Mouse (Mus musculus): ENCODE results near the gene Gm20662. TPM values are rescaled to one million over a fixed set of nuclear protein-coding genes. Genes with fewer than 3 reads are reported as not detected.
A peak's percentile ranks its signal among the peaks of the same experiment; 100 is the strongest.
"Not testable (repeated sequence)": the region's sequence is repeated elsewhere in the genome, so short reads cannot be mapped to it uniquely, and the experiment has no call there.

Gene Gm20662
- polyA plus RNA-seq, 1 experiment from 2014 or later, result 0.90 TPM

- H3K4me3 ChIP-seq (ENCODE audit: low read depth, low read length); H3K4me2 ChIP-seq; H3K27ac ChIP-seq (ENCODE audit: low read depth, low read length); H3K27me3 ChIP-seq (ENCODE audit: control insufficient read depth, insufficient read depth, low read length); ATAC-seq (replicated peaks; ENCODE audit: insufficient number of reproducible peaks, low FRiP score, low TSS enrichment); H3K36me3 ChIP-seq (ENCODE audit: control insufficient read depth, insufficient read depth, low read length); H3K9me3 ChIP-seq (replicated peaks; ENCODE audit: control insufficient read depth, low read length); H3K4me1 ChIP-seq (ENCODE audit: control insufficient read depth, insufficient read depth, low read length); H3K9ac ChIP-seq (ENCODE audit: low read depth, low read length): not testable (repeated sequence)
- WGBS (ENCODE audit: insufficient replicate concordance), result 98% methylated on average over 2 of the region's 2 CpGs
Measured at GRCm38 (mm10) chr9:108013577-108013976, 17.4 kb downstream of the Gm20662 start.

GRCm38 (mm10) chr9:108017127-108017526 is 21.0 kb downstream of the Gm20662 start:
- peaks cover 10% of the 10 kb centered on the region; the same call in 1 of the 2 replicates for H3K36me3 ChIP-seq (ENCODE audit: control insufficient read depth, insufficient read depth, low read length)
- no peak overlapping the region for H3K4me3 ChIP-seq (ENCODE audit: low read depth, low read length)
- 84% methylated on average over 3 of the region's 3 CpGs for WGBS (ENCODE audit: insufficient replicate concordance)
- no peaks in the 10 kb centered on the region for H3K27me3 ChIP-seq (ENCODE audit: control insufficient read depth, insufficient read depth, low read length)
- H3K9ac ChIP-seq (ENCODE audit: low read depth, low read length), result no peak overlapping the region
- H3K4me2 ChIP-seq, result no peak overlapping the region
- H3K4me1 ChIP-seq (ENCODE audit: control insufficient read depth, insufficient read depth, low read length), result peaks cover 6% of the 10 kb centered on the region
- ATAC-seq (replicated peaks; ENCODE audit: insufficient number of reproducible peaks, low FRiP score, low TSS enrichment), result no peak
- H3K9me3 ChIP-seq (replicated peaks; ENCODE audit: control insufficient read depth, low read length), result no peaks in the 10 kb centered on the region
- H3K27ac ChIP-seq (ENCODE audit: low read depth, low read length), result no peak overlapping the region

- 94% methylated on average over 1 of the region's 1 CpGs for WGBS (ENCODE audit: insufficient replicate concordance)
- H3K27ac ChIP-seq (ENCODE audit: low read depth, low read length), result peak overlapping the region; percentile 46; the same call in 1 of the 2 replicates
- peaks cover 8% of the 10 kb centered on the region for H3K36me3 ChIP-seq (ENCODE audit: control insufficient read depth, insufficient read depth, low read length)
- H3K4me3 ChIP-seq (ENCODE audit: low read depth, low read length), result no peak overlapping the region
- H3K9me3 ChIP-seq (replicated peaks; ENCODE audit: control insufficient read depth, low read length), result no peaks in the 10 kb centered on the region
- no peak overlapping the region for H3K9ac ChIP-seq (ENCODE audit: low read depth, low read length)
- no peaks in the 10 kb centered on the region for H3K27me3 ChIP-seq (ENCODE audit: control insufficient read depth, insufficient read depth, low read length)
- no peak for ATAC-seq (replicated peaks; ENCODE audit: insufficient number of reproducible peaks, low FRiP score, low TSS enrichment)
- H3K4me1 ChIP-seq (ENCODE audit: control insufficient read depth, insufficient read depth, low read length), result peaks cover 6% of the 10 kb centered on the region
- peak overlapping the region; percentile 24 for H3K4me2 ChIP-seq
Measured at GRCm38 (mm10) chr9:108020741-108021140, 24.6 kb downstream of the Gm20662 start.

- Histone ChIP-seq H3K9ac (ENCODE audit: low read depth, low read length) (no peak overlapping the region), H3K4me2 (no peak overlapping the region), H3K27me3 (ENCODE audit: control insufficient read depth, insufficient read depth, low read length) (no peaks in the 10 kb centered on the region), H3K9me3 (replicated peaks; ENCODE audit: control insufficient read depth, low read length) (no peaks in the 10 kb centered on the region), H3K4me1 (ENCODE audit: control insufficient read depth, insufficient read depth, low read length) (peaks cover 6% of the 10 kb centered on the region), H3K27ac (ENCODE audit: low read depth, low read length) (no peak overlapping the region), H3K4me3 (ENCODE audit: low read depth, low read length) (no peak overlapping the region), H3K36me3 (ENCODE audit: control insufficient read depth, insufficient read depth, low read length) (peaks cover 25% of the 10 kb centered on the region)
- ATAC-seq (replicated peaks; ENCODE audit: insufficient number of reproducible peaks, low FRiP score, low TSS enrichment), result no peak
- WGBS (ENCODE audit: insufficient replicate concordance), result 84% methylated on average over 3 of the region's 3 CpGs
Measured at GRCm38 (mm10) chr9:108023216-108023615, 27.1 kb downstream of the Gm20662 start.

- peaks cover 27% of the 10 kb centered on the region for H3K36me3 ChIP-seq (ENCODE audit: control insufficient read depth, insufficient read depth, low read length)
- WGBS (ENCODE audit: insufficient replicate concordance), result 90% methylated on average over 3 of the region's 3 CpGs
- no peak for ATAC-seq (replicated peaks; ENCODE audit: insufficient number of reproducible peaks, low FRiP score, low TSS enrichment)
Measured at GRCm38 (mm10) chr9:108026584-108026983, 30.4 kb downstream of the Gm20662 start.

GRCm38 (mm10) chr9:108027867-108028266 is 31.7 kb downstream of the Gm20662 start:
- Histone ChIP-seq H3K4me1 (ENCODE audit: control insufficient read depth, insufficient read depth, low read length) (no peaks in the 10 kb centered on the region), H3K9ac (ENCODE audit: low read depth, low read length) (no peak overlapping the region), H3K4me3 (ENCODE audit: low read depth, low read length) (no peak overlapping the region), H3K9me3 (replicated peaks; ENCODE audit: control insufficient read depth, low read length) (no peaks in the 10 kb centered on the region), H3K4me2 (no peak overlapping the region), H3K27ac (ENCODE audit: low read depth, low read length) (no peak overlapping the region), H3K27me3 (ENCODE audit: control insufficient read depth, insufficient read depth, low read length) (no peaks in the 10 kb centered on the region), H3K36me3 (ENCODE audit: control insufficient read depth, insufficient read depth, low read length) (peaks cover 35% of the 10 kb centered on the region)
- ATAC-seq (replicated peaks; ENCODE audit: insufficient number of reproducible peaks, low FRiP score, low TSS enrichment), result no peak
- WGBS (ENCODE audit: insufficient replicate concordance), result 97% methylated on average over 3 of the region's 3 CpGs

More at GRCm38 (mm10) chr9:108026584-108026983, 30.4 kb downstream of the Gm20662 start:
- Histone ChIP-seq H3K4me2 (no peak overlapping the region), H3K4me3 (ENCODE audit: low read depth, low read length) (no peak overlapping the region), H3K9me3 (replicated peaks; ENCODE audit: control insufficient read depth, low read length) (no peaks in the 10 kb centered on the region), H3K9ac (ENCODE audit: low read depth, low read length) (no peak overlapping the region), H3K27ac (ENCODE audit: low read depth, low read length) (no peak overlapping the region), H3K27me3 (ENCODE audit: control insufficient read depth, insufficient read depth, low read length) (no peaks in the 10 kb centered on the region), H3K4me1 (ENCODE audit: control insufficient read depth, insufficient read depth, low read length) (no peaks in the 10 kb centered on the region; the same call in 1 of the 2 replicates)

GRCm38 (mm10) chr9:108032126-108032525 is 36.0 kb downstream of the Gm20662 start:
- 84% methylated on average over 5 of the region's 5 CpGs for WGBS (ENCODE audit: insufficient replicate concordance)
- H3K4me3 ChIP-seq (ENCODE audit: low read depth, low read length), result no peak overlapping the region
- H3K36me3 ChIP-seq (ENCODE audit: control insufficient read depth, insufficient read depth, low read length), result peaks cover 27% of the 10 kb centered on the region

GRCm38 (mm10) chr9:108035331-108036156 is 39.4 kb downstream of the Gm20662 start:
- no peaks in the 10 kb centered on the region for H3K9me3 ChIP-seq (replicated peaks; ENCODE audit: control insufficient read depth, low read length)
- no peaks in the 10 kb centered on the region for H3K4me1 ChIP-seq (ENCODE audit: control insufficient read depth, insufficient read depth, low read length)
- no peak overlapping the region for H3K4me3 ChIP-seq (ENCODE audit: low read depth, low read length)
- peaks cover 20% of the 10 kb centered on the region for H3K36me3 ChIP-seq (ENCODE audit: control insufficient read depth, insufficient read depth, low read length)
- no peaks in the 10 kb centered on the region for H3K27me3 ChIP-seq (ENCODE audit: control insufficient read depth, insufficient read depth, low read length)
- 94% methylated on average over 2 of the region's 2 CpGs for WGBS (ENCODE audit: insufficient replicate concordance)
- no peak overlapping the region for H3K27ac ChIP-seq (ENCODE audit: low read depth, low read length)
- H3K4me2 ChIP-seq, result no peak overlapping the region
- no peak for ATAC-seq (replicated peaks; ENCODE audit: insufficient number of reproducible peaks, low FRiP score, low TSS enrichment)
- no peak overlapping the region for H3K9ac ChIP-seq (ENCODE audit: low read depth, low read length)

More at GRCm38 (mm10) chr9:108032126-108032525, 36.0 kb downstream of the Gm20662 start:
- Histone ChIP-seq H3K4me1 (ENCODE audit: control insufficient read depth, insufficient read depth, low read length) (no peaks in the 10 kb centered on the region), H3K27ac (ENCODE audit: low read depth, low read length) (no peak overlapping the region), H3K9me3 (replicated peaks; ENCODE audit: control insufficient read depth, low read length) (no peaks in the 10 kb centered on the region), H3K4me2 (no peak overlapping the region), H3K27me3 (ENCODE audit: control insufficient read depth, insufficient read depth, low read length) (no peaks in the 10 kb centered on the region), H3K9ac (ENCODE audit: low read depth, low read length) (no peak overlapping the region)
- no peak for ATAC-seq (replicated peaks; ENCODE audit: insufficient number of reproducible peaks, low FRiP score, low TSS enrichment)
